Mouse (Mus musculus) gastrocnemius, postnatal 14 days (tissue): Measurements from ENCODE around the gene Glod4. TPM values are rescaled to one million over a fixed set of nuclear protein-coding genes. Genes with fewer than 3 reads are reported as not detected.

Experiments
- DNase-seq: peaks from one replicate; pipeline ENCODE4 v3.0.0; 2021; ENCODE audit warnings: mixed read lengths
- intact Hi-C: fragments of 180-260 bp; cut with DNase I; formaldehyde crosslinking; loops from one replicate; pipeline ENCODE4 v1.15.1; 2025; ENCODE audit warnings: low total_unique reads
- long read RNA-seq, 2 experiments: library from polyadenylated mRNA; stranded (forward); transcript quantifications; one replicate each; pipeline ENCODE4 v2.0.0; 2021
- total RNA-seq, 2 experiments: library from RNA; stranded (reverse); gene quantifications; 2 replicates each; pipeline ENCODE4 v1.2.3; 2021

The Glod4 gene
- total RNA-seq = 10 to 100 TPM; 25.2 to 28.0 TPM
- long read RNA-seq, experiment 1, transcript Glod4-201 (9 exons, 1,434 nt) = major isoform, 41 of 45 reads
- long read RNA-seq, experiment 1, partial matches to known transcripts = 1 of 45 reads
- long read RNA-seq, experiment 1, other reads (novel, unspliced or antisense) = 3 of 45 reads
- long read RNA-seq, experiment 2, transcript Glod4-201 (9 exons, 1,434 nt) = major isoform, 43 of 48 reads
- long read RNA-seq, experiment 2, partial matches to known transcripts = 1 of 48 reads
- long read RNA-seq, experiment 2, other reads (novel, unspliced or antisense) = 4 of 48 reads

DNA sequence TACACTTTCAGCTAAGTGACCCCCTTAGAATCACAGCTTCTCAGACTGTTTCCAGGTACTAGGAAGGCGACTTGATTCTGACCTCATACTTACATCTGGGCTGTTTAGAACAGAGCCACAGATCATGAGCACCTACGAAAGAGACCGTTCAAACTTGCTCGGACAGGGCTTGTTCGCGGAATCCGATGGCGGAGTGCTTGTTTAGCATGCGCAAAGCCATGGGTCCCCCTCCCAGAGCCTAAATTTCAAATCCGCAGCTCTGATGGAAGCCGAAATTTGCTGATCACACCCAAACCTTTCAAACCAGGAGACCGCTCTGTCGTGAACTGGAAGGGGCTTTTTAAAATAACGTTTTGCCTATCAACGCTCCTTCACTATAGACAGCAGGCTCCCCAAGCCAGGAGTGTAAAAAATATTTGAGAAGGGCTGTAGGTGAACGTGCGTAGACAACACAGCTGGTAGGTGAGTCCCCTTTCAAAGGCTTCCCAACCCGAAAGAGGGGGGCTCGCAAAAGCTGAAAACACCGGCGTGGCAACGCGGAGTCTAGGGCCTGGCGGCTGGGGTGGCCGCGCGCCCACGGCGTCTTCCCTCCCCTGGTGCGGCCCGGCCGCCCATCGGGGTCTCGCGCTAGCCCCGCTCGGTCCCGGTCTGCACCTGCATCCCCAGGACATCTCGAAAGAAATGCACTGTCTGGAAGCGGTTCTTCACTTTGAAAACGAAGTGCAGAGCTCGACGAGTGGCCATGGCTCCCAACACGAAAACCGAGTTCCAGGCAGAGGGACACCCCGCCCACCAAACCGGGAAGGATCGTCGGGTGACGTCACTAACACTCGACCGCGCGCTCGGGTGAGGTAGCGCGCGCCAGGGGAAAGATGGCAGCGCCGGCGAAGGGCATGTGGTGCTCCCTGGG lies at the start of gene Glod4, which contains the start of gene Mrm3:
Gene Glod4, minus strand, starts transcription at position 825 of the 910 bp plus-strand sequence.
Gene Mrm3, plus strand, starts transcription at position 815 of the 910 bp plus-strand sequence.
- intact Hi-C loops = no loop called here
- DNase-seq = peak; percentile 92

DNA sequence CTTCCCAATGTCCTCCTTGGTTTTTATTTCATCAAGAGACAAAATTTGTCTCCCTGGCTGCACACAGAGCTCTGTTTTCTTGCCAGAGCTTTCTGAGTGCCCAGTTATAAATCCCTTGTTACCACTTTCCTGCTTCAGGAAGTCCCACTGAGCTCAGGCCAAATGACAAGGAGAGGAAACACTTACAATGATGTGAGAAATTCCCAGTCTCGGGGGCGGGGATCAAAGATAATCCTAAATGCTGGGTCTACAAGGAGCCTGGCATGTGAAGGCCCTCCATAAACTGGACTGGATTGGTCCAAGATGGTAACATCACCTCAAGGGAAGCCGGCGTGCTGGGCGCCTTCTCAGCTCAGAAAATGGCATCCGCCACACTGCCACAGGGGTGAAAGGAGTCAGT lies 49.3 kb upstream of the Glod4 start:
- intact Hi-C loops = no loop called here
- no peak for DNase-seq

DNA sequence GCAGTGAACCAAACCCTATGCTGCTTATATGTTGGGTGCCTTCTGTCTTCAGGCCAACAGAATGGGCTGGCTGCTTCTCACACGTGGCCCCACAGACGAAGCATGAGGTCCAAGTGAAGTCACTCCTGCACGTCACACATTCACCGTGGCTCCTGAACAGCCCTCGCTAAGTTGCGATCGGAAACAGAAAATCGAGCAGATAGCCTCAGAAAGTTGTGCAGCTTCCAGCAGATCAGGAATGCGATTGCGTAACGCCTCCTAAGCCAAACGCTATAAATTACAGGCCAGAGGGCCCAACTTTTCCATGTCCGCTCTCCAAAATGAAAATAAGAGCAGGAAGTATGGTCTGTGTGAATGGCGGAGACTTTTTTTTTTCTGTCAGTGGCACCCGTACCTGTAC lies 48.9 kb upstream of the Glod4 start:
- intact Hi-C loops = no loop called here
- DNase-seq = peak; percentile 50

DNA sequence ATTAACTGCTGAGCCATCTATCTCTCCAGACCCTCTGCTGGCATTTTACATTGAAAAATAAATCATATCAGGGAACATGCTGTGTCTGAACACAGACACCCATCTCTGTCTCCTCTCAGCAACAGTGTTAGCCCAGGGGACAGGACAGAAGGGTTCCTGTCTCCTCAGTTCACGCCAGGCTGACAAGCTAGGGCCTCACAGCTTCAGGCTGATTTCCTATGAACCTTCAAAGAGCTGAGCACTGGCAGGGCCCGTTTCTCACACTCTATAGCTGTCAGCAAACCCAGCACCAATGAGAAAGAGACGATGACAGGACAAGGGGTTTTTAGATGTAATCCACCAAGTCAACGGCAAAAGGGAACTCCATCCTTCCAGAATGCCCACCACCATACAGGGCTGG lies 48.4 kb upstream of the Glod4 start:
- DNase-seq = no peak
- intact Hi-C loops = no loop called here

DNA sequence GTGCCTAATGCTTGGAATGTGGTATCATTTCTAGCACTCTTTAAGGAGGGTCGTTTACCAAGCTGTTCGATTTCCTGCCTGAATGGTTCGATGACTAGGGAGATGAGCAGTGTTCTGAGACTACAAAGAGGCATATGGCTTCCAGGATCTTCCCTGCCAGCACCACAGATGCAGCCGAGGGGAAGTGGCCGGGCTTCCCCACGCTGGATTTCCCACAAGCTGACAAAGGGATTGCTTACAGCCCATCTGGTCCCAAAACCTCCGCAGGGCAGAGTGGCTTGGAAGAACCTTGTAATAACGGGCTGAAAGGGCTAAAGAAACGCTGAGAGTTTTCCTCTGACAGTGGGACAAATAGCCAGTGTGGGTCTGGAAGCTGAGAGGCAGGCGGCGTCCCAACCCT lies 46.8 kb upstream of the Glod4 start:
- no peak for DNase-seq
- intact Hi-C loops = no loop called here

DNA sequence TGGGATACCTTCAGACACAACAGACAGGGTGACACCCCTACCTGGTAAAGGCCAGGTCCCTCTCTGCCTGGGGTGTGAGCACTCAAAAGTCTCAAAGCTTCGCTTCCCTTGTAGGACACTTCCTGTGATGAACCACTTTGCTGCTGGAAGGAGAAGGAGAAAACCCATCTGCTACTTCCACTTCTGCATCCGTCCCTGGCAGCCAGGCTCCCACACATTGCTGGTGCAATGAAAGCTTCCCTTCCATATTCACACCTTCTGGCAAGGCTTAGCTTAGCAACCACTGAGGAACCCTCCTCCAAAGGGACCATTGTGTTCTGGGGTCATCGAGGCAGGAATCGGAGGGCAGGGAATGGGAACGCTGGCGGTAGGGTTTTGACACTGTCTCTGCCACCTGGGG lies 45.1 kb upstream of the Glod4 start:
- DNase-seq = no peak
- intact Hi-C loops = no loop called here

DNA sequence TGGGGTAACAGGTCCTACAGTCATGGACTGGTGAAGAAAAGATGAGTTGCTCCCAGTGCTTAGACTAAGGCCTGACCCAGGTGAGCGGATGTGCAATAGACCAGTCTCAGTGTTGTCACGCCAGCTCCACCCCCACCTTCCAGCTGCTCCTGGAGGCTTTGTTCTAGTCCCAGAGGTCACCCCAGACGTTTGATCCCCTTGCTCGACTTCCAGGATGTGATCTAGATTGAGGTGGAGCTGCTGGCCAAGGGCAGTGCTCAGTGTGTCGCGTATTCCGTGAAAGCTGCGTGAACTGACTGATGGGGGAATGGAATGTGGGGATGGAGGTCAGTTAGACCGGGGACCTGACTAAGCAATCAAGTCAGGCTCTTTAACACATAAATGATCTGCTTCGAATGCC lies 43.8 kb upstream of the Glod4 start:
- no peak for DNase-seq
- intact Hi-C loops = no loop called here

DNA sequence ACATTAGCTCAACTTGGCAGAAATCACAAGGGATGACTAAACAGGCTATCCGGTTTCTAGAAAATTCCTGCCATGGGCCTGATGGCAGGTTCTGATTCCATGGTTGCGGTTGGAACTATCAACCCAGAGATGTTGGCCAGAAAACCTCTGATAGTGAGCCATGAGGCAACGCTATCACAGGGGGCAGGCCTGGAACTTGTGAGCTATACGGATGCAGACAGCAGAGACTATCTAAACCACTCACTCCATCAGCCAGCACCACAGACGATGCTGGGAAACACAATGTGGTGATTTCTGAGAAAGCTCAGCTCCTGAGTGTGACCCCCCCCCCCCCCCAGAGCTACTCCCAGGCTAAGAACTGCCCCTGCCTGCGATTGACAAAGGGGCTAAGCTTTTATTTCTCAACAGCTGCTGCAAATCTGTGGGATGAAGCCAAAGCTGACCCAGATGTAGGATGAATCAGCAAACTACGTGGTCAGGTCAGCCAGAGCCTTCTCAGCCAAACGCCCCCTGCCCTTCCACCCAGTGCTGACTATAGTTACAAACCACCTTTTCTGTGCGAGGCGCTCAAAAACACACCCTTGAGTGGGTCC lies 43.1 kb upstream of the Glod4 start:
- DNase-seq = no peak
- intact Hi-C loops = no loop called here

DNA sequence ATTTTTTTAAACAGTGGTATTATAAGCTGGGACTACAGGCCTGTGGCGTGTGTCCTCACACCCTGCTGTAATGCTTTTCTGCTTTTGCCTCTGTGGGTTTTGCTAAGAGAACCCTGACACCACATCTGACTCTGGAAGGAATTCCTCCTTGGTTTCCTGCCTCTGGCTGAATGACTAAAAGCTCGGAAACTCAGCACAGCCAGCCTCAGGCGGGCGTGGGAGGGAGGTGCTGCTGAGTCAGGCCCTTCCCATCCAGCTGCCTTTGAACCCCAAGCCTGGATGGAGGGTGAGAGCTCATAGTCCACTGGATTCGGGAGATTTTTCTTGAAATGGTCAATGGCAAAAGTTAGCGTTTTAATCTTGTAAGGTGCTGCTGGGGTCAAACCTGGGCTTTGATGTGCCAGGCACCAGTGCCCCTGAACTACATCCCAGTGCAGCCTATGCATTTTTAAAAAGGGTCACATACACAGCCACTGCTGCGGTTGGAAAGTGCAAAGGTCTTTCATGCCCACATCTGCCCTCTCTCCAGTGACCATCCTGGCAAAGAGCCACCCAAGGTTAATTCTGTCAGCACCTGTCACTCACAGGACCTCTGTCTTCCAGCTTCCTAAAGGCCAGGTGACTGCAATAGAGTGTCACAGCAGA lies 42.0 kb upstream of the Glod4 start:
- peak; percentile 34 for DNase-seq
- intact Hi-C loops = no loop called here

DNA sequence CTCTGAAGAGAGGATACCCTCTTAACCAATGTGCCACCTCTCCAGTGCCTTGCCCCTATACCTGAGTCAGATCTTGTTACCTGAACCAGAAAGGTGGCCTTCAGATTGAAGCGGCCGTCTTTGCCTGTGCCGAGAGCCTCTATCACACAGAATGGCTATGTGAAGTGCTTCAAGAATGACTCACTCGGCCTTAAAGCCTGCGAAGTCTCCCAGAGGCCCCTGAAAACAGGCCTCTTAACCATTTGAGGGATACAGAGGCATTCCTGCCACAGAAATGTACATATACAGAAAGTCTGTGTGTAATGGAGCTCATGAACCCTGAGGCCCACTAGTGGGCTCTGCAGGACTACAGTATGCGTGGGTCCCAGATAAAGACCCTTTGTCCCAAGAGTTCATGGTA lies 40.3 kb upstream of the Glod4 start:
- intact Hi-C loops = no loop called here
- DNase-seq = no peak

DNA sequence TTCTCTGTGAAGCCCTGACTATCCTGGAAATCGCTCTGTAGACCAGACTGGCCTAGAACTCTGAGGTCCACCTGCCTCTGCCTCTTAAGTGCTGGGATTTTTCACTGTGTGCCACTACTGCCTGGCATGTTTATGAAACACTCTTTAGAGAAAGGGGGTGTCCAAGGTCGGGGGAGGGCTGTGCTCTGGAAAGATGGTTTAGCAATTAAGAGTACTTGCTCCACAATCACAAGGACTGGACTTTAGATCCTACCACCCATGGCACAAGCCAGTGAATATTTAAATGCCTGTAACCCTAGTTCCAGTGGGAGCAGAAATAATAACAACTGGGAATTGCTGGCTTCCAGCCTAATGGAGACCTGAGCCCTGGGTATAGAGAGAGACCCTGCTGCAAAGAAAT lies 36.4 kb upstream of the Glod4 start:
- DNase-seq = no peak
- intact Hi-C loops = no loop called here

DNA sequence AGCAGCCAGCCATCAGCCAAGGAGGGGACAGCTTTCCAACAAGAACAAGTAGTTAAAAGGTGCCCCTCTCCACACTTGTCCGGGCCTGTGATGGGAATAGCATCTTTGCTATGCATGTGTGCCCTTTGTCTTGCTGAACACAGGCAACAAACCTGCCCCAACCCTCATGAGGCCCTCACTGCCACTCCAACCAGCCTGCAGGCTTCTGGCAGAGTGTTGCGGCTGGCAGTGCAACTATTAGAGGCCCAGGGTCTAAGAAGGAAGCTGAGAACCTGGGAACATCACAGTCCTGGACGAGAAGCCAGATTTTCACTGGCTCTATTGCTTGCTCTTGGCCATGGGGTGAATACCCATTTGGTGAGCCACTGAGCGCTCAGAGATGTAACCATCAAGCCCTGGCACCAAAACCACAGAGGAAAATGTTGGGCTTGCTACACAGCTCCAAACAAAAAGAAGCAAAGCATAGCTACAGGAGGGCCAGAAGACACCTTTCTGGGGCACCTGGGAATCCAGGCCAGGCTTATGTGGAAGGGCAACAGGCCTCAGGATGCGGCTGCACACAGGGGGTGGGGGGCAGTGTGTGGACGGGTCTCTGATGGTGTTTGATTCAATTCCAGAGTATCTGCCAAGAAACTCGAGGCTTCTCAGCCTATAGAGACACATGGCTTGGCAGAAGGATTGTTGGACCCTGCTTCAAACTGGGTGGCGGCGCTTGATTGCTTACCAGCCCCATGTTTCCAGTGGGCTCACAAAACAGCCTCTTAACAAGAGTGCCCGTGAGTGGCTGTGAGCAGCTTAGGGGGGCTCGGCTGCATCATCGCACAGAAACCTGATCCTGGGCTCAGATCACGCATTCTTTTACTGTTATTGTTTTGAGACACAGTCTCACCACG lies 35.7 kb upstream of the Glod4 start:
- intact Hi-C loops = no loop called here
- no peak for DNase-seq

DNA sequence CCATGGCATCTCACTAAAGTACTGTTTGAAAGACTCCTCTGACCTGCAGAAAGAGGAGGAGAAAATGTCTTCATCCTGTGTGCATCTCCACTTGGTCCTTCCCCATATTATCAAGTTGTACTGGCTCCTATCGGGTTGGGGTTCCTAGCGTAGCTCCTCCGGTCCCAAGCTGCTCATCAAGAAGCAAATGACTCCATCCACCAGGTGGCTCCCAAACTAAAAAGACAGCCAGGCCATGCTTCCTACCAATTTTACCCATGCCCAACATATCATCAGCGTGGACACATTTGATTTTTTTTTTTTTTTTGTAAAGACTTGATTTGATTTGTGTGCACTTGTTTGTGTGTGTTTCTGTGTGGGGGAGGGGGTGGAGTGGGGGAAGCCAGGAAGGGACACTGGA lies 28.9 kb upstream of the Glod4 start:
- intact Hi-C loops = no loop called here
- no peak for DNase-seq

DNA sequence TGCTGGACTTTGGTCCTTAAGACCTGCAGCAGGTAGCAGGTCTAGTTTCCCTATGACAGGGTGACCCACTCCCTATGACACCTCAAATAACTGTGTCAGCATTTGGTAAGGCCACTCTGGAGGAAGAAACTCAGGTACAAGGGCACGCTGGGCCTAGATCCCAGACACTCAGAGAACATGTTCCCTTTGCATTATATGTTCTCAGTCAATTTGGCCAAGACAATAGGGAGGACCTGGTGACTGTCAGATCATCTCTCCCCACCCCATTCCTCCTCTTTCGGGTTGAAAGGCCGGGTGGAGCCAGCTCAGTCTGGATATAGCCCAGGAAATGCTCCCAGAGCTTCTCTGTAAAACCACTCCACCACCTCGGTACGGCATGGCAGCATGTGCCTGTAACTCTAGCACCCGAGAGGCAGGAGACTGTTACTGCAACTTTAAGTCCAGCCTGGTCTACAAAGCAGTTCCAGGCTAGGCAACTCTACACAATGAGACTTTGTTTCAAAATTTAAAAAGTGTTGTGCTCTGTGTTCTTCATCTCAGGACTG lies 25.1 kb upstream of the Glod4 start:
- no peak for DNase-seq
- intact Hi-C loops = loop anchor here (5.0 kb wide), 1 partner anchor 134 kb away; no protein-coding TSS in a partner anchor

DNA sequence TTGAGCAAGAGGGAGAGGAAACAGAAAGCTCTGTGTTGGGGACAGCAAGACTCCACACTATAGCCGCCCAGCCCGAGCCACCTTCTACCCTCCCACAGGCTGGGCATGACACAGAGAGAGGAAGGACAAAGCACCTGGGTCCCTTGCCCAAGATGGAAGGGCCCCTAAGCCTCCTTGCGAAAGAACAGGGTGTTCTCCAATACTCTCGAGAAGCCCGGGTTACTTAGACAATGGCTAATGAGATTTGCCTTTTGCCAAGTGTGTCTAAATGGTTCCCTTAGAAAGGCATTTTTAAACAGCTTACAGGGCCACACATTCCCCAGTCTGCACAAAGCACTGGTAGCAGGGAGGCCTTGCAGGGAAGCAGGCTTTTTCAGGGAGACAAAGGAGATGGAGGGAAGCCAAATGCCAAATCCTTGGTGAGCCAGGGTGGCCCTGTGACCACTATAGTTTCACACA lies 24.5 kb upstream of the Glod4 start:
- DNase-seq = no peak
- intact Hi-C loops = loop anchor here (5.0 kb wide), 1 partner anchor 134 kb away; no protein-coding TSS in a partner anchor

DNA sequence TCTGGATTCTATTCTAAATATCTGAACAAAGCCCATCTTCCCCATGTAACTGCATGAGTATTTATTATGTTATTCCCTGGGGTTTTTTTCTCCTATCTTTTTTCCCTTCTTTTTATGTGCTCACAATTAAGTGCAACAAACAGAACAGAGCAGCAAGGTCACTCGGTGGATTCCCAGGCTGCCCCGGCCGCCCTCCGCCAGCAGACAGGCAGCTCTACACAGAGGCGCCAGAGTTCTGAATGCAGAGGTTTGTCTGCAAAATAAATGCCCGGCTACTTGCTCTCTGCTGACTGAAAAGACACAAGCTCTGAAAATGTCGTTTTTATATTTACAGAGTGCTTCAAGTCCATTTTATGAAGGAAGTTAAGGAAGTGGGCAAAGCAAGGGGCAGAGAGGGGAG lies 24.0 kb upstream of the Glod4 start:
- intact Hi-C loops = loop anchor here (5.0 kb wide), 1 partner anchor 135 kb away; no protein-coding TSS in a partner anchor
- no peak for DNase-seq

DNA sequence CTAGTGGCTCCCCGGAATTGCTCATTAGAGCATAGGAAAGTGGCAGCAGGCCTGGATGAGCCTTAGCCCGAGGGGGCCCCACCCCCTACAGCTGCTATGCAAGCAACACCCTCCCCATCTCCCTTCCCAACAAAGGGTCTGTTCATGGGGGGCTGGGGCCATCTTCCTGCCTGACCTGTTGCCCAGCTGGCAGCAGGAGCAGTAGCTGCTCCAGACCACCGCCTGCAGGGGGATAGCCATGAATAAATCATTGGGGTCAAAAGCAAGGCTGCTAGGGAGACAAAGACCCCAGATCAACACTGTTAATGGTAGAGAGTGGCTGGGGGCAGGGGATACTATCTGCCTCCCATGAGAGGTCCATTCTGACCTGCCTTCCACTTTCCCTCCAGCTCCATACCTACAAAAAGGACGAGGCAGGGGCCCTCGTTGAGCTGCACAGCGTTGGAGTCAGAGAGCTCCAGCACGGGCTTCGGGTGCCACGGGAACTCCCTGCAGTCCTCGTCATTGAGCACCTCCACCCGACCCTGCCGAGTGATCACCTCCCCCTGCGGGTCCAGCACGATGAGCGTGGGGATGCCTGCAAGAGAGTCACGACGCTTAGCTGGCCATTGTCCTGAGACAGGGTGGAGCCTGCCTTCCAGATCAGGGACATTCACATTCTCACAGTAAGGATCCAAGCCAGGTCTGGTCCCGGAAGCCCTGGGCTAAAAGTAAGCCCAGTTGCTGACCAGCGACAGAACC lies 19.3 kb upstream of the Glod4 start:
- no peak for DNase-seq
- intact Hi-C loops = no loop called here

DNA sequence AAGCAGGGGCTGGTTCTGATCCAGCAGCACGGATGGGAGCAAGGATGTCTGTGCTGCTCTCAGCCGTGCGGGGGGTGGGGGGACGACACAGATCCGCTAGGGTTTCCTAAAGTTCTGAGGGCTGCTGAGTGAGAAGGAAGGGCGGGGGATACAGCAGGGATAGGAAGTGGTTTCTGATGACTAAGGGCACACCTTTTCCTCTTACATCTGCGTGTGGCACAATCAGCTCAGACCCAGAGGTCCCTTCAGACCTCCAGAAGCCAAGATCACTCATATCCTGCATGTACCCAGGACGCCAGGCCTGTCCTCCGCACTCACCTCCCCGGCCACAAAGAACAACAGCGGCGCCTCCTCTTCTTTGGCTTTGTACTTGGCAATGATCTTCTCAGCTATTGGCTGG lies 17.7 kb upstream of the Glod4 start:
- intact Hi-C loops = no loop called here

More for the DNA sequence above, 17.7 kb upstream of the Glod4 start:
- DNase-seq = no peak
